In the genomic region with DNA sequence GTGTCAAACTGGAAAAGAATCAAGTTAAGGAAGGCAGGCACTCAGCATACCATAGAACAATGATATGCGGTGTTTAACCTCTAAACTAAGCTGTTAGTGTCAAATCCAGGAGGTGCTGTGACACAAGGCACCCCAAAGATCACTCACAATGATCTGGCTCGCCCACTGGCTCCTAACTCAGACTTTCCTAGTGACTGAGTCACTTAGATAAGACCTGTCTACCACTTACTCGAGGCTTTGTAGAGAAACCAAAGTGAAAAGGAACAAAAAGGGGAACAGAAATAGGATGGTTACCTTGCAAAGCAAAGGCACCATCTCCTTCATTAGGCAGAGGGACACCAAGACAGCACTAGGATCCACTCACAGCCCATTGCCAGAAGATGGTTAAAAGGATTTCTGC, we compare ENCODE assay signal across 21 mouse cellular contexts.
DNase-seq lines count a peak whose midpoint lies in the region; ATAC-seq and TF ChIP-seq lines count a peak whose summit lies in the region.
"Had no signal": no experiment of that assay in that cellular context is flagged by ENCODE, and none has a peak within 500 bp of the region (broad histone marks: within the 10 kb centered on the region; RNA-seq: fewer than 3 reads in every experiment).

No protein-coding gene starts in this region.

- WGBS in midbrain, embryonic 13.5 days, result 84% methylated on average over 3 of the region's 3 CpGs

- no peak overlapping the region for H3K9ac ChIP-seq in midbrain, embryonic 13.5 days (replicated peaks)
- H3K9ac ChIP-seq: embryonic facial prominence, embryonic 12.5 days; forebrain, embryonic 13.5 days; forebrain, embryonic 15.5 days; forebrain, postnatal 0 days had no signal

- H3K27me3 ChIP-seq in G1E (ENCODE audit: insufficient read depth, low read length), result peaks cover 4% of the 10 kb centered on the region; the same call in 1 of the 2 replicates
- no peaks in the 10 kb centered on the region for H3K27me3 ChIP-seq in midbrain, embryonic 13.5 days
- H3K27me3 ChIP-seq: embryonic facial prominence, embryonic 12.5 days; forebrain, embryonic 13.5 days; forebrain, embryonic 15.5 days had no signal

- no peak overlapping the region for H3K27ac ChIP-seq in midbrain, embryonic 13.5 days
- H3K27ac ChIP-seq: embryonic facial prominence, embryonic 10.5 days; embryonic facial prominence, embryonic 12.5 days; forebrain, embryonic 13.5 days; forebrain, embryonic 15.5 days had no signal

- no peak for TF ChIP-seq CTCF in G1E (IDR thresholded peaks at IDR 0.05; ENCODE audit: low read depth, low read length)

- no peaks in the 10 kb centered on the region for H3K36me3 ChIP-seq in G1E (replicated peaks)
- H3K36me3 ChIP-seq in midbrain, embryonic 13.5 days, result no peaks in the 10 kb centered on the region
- H3K36me3 ChIP-seq: embryonic facial prominence, embryonic 10.5 days; embryonic facial prominence, embryonic 12.5 days; forebrain, embryonic 15.5 days had no signal

- peaks cover 32% of the 10 kb centered on the region for H3K4me1 ChIP-seq in G1E (ENCODE audit: insufficient read depth, low read depth, low read length)
- peaks cover 16% of the 10 kb centered on the region for H3K4me1 ChIP-seq in midbrain, embryonic 13.5 days (replicated peaks)
- H3K4me1 ChIP-seq: embryonic facial prominence, embryonic 12.5 days; forebrain, embryonic 13.5 days; forebrain, embryonic 15.5 days had no signal

- no peak overlapping the region for H3K4me2 ChIP-seq in midbrain, embryonic 13.5 days (replicated peaks)
- H3K4me2 ChIP-seq: embryonic facial prominence, embryonic 12.5 days; forebrain, embryonic 13.5 days; forebrain, embryonic 15.5 days had no signal

- H3K4me3 ChIP-seq in G1E (ENCODE audit: low read depth, low read length), result no peak overlapping the region
- no peak overlapping the region for H3K4me3 ChIP-seq in midbrain, embryonic 13.5 days (replicated peaks)
- H3K4me3 ChIP-seq: embryonic facial prominence, embryonic 10.5 days; embryonic facial prominence, embryonic 12.5 days; forebrain, embryonic 13.5 days; forebrain, embryonic 15.5 days had no signal

- DNase-seq in G1E (ENCODE audit: low spot score) (peak; percentile 26), MEL-GATA-1-ER (ENCODE audit: extremely low read depth, low read depth) (peak; percentile 62)
- DNase-seq in right cerebral cortex, postnatal 25 days, result no peak
- DNase-seq in gastrocnemius, postnatal 25 days, result no peak
- DNase-seq in layer of hippocampus, postnatal 25 days (ENCODE audit: extremely low spot score in 1 of 2, low spot score in 1 of 2), result no peak
- DNase-seq: adrenal gland, adult 2 months; adrenal gland, postnatal 10 days; adrenal gland, postnatal 25 days; cerebellum, adult 11 months; cerebellum, adult 18-20 months; cerebellum, adult 8-10 months; cerebellum, adult 9-11 months; cerebellum, postnatal 14 days; cerebellum, postnatal 36 days; forebrain, postnatal 0 days had no signal

- ATAC-seq in G1E (ENCODE audit: extremely low read depth, insufficient number of reproducible peaks, low FRiP score, poor library complexity, severe bottlenecking), result peak; percentile 40
- ATAC-seq in megakaryocyte progenitor cell, adult 5-6 weeks (replicated peaks; ENCODE audit: poor library complexity), result peak; percentile 81
- ATAC-seq in midbrain, embryonic 13.5 days, result no peak
- ATAC-seq: forebrain, embryonic 13.5 days; forebrain, embryonic 15.5 days; forebrain, postnatal 0 days had no signal

- no peaks in the 10 kb centered on the region for H3K9me3 ChIP-seq in G1E (replicated peaks)
- H3K9me3 ChIP-seq in midbrain, embryonic 13.5 days, result no peaks in the 10 kb centered on the region
- H3K9me3 ChIP-seq: embryonic facial prominence, embryonic 10.5 days; embryonic facial prominence, embryonic 12.5 days; forebrain, embryonic 13.5 days; forebrain, embryonic 15.5 days had no signal

Comparison
In these comparisons a context has a peak if more than half of its experiments do, and no peak if none do; other contexts are left out.
1. DNase-seq: peak in G1E (single experiment) and MEL-GATA-1-ER (single experiment); none in right cerebral cortex, postnatal 25 days (single experiment), gastrocnemius, postnatal 25 days (single experiment) and layer of hippocampus, postnatal 25 days (0 of 2).